Mouse (Mus musculus): ENCODE data around the gene Pcp4l1. TPM values are rescaled to one million over a fixed set of nuclear protein-coding genes. Genes with fewer than 3 reads are reported as not detected.
A peak's percentile ranks its signal among the peaks of the same experiment; 100 is the strongest.

Pcp4l1 gene
- total RNA-seq, 2 experiments from 2014 or later, result 95.1 to 123 TPM

DNA sequence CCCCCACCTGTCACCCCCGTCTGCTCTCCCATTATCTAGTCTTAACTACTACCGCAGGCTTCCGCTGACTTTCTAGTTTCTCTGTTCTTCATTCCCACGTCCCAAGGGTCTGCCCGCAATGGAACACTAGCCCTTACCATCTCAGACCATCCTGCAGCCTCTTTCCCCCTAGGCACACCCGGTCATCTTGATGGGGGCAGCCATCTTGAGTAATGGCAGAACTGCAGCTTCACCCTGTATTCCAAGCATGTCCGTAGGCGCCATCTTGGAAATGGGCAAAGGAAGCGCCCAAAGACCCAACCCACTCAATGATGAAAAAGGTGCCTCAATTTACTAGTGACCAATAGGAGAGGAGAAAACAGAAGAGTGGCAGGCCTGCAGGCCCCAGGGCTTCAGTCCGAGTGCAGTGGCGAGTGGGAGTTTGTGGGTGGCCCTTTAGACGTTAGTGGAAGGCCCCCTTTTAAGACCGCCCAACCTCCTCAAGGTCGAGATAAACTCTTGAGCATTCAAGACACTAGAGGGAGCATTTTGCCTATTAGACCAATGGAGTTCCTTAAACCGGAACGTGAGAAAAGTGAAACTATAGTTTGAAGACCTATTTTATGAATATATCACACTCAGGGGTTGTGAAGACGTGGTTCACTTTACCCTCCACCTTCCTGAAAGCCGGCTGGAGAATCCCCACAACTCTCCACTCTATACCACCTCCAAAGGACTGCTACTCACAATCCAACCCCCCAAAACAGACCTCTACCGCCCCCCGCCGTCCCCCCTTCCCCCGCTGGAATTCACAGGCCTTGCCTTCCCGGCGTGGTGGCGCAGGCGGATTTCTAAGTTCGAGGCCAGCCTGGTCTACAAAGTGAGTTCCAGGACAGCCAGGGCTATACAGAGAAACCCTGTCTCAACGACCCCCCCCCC is 26.4 kb upstream of the Pcp4l1 start, which contains the start of gene Tomm40l:
Tomm40l (minus strand) TSS at position 277 of the 918 bp plus-strand sequence.
- intact Hi-C loops (cut with DNase I), result loop anchor here (5.0 kb wide), 1 partner anchor 70 kb away; the partner anchor contains the start of genes Mpz and Sdhc
- peak; percentile 90 to 93 for DNase-seq (ENCODE audit: low spot score in 2 of 2)

DNA sequence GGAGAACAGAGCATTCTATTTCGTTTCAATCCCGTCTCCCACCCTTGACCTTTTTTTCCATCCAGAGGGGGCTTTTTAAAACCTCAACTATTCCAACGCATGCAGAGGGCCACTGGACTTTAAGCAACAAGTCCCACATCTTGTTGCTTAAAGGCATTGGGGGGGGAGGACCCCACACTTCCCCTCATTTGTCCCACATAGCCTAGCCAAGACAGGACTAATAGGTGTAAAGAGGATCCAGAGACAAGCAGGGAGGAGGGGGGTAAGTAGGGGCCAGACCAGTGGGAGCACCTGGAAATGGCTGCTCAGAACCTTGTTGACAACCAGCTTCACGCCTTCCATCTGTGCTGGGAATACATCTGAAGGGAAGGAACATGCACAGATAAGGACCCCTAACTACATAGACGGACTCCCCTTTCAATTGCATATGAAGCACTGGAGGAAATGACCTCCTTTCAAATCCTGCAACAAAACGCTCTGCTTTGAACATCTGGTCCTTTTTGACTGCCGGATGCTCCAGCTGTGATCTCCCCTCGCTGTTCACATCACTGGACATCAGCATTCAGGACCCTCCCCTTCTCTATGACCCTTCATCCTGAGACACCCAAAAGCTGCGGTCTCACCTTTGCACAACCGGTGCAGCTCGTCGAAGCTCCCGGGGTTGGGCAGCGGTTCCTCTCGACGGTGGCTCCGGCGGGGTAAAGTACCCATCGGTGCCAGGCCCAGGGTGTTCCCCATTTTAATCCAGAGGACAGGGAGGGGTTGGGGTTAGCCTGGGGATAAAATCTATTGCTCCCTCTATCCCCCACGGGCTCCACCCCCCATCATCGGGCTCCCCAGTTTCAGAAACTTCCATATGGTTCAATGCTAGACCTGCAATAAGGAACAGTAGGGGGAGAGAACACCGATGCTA is 25.5 kb upstream of the Pcp4l1 start:
- peak; percentile 36 to 37 for DNase-seq (ENCODE audit: low spot score in 2 of 2)

DNA sequence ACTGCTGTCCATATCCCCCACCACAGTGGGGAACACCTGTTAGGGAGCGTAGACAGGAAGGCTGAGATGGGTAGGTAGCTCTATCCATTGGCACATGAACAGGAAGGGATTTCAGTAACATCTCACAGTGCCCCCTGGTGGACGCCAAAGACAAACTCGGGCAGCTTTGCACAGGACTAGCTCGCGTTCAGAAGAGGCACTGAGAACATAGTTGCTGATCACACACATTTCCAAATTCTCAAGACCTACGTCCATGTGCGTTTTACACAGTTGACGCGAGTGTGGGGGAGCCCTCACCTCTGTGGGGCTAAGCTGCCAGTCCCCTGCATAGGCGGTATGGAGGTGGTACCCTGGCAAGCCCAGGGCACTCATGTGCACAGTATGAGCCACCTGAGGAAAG is 24.8 kb upstream of the Pcp4l1 start:
- intact Hi-C loops (cut with DNase I), result loop anchor here (2.0 to 5.0 kb wide), 3 partner anchors 56 to 102 kb away; partner anchors contain the start of genes Mpz and Sdhc
- DNase-seq (ENCODE audit: low spot score in 2 of 2), result peak; percentile 86 to 89

More for the DNA sequence above, 25.5 kb upstream of the Pcp4l1 start:
- intact Hi-C loops (cut with DNase I), result loop anchor here (2.0 to 5.0 kb wide), 3 partner anchors 57 to 103 kb away; partner anchors contain the start of genes Mpz and Sdhc

DNA sequence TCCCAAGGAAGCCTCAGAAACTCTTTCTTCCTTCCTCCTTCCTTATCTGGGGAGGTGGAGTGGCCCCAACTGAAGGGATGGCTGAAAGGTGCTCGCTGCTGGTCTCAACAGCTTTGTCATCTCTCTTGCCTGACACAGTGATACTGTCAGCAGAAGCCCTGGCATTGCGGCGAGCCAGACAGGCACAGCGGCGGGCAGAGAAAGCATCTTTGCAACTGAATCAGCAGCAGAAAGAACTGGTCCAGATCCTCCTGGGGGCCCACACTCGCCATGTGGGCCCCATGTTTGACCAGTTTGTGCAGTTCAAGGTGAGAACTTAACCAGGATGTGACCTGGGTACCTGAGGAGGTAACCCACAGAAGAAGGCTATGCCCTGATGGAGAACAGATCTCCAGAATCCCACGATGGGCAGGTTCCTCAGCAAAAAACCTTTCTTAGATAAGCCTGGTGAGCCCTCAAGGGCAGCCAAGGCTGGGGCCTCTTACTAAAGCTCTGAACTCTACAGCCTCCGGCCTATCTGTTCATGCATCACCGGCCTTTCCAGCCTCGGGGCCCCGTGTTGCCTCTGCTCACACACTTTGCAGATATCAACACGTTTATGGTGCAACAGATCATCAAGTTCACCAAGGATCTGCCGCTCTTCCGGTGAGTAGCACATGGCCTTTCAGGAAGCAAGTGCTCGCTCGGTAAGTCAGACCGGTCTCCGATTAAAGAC is 20.3 kb upstream of the Pcp4l1 start:
- DNase-seq (ENCODE audit: low spot score in 2 of 2), result no peak

DNA sequence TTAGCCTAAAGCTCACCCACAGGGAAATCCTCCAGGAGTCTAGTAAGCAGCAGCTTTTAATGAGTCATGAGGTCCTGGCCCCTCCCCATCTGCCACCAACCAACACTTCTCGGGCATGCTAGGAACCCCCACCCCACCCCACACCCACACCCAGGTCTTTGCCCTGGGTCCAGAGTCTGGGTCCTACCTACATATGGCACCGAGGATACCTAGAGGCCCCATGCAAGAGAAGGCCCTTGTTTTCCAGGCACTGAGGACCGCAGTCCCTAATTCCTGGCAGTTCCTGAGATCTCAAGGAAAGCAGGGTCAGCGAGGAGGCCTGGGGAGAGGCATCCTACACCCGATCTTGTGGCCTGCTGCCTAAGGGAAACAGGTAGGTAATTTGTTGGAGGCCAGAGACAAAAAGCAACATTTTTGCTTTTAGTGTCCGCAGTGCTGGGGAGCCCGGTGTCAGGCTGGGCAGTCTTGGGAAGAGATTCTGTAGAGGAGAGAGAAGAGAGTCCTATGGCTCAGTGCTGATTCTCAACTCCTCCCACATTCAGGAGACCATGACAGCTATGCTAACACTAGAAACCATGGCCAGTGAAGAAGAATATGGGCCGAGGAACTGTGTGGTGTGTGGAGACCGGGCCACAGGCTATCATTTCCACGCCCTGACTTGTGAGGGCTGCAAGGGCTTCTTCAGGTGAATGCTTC is 17.9 kb upstream of the Pcp4l1 start, which contains the start of gene Nr1i3:
Nr1i3 (plus strand) TSS at position 170 of the 696 bp plus-strand sequence.
- no peak for DNase-seq (ENCODE audit: low spot score in 2 of 2)
- intact Hi-C loops (cut with DNase I), result no loop called here

More for the DNA sequence above, 20.3 kb upstream of the Pcp4l1 start:
- intact Hi-C loops (cut with DNase I), result no loop called here

DNA sequence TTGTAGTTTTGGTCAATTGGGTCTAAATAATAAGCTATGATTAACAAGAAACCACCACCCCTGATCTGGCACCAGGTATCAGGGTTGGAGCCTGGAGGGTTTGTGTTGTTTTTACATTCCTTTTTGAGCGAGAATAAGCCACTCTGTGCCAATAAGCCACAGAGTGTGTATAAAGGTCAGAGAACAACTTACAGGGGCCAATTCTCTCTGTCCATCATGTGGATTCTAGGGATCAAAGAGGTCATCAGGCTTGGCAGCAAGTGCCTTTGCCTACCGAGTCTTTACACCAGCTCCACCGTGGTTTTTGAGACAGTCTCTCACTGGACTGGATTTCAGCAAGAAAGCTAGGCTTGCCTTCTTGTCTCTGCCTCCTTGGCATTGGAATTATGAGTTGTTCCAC is 16.8 kb upstream of the Pcp4l1 start:
- no peak for DNase-seq (ENCODE audit: low spot score in 2 of 2)
- intact Hi-C loops (cut with DNase I), result no loop called here

DNA sequence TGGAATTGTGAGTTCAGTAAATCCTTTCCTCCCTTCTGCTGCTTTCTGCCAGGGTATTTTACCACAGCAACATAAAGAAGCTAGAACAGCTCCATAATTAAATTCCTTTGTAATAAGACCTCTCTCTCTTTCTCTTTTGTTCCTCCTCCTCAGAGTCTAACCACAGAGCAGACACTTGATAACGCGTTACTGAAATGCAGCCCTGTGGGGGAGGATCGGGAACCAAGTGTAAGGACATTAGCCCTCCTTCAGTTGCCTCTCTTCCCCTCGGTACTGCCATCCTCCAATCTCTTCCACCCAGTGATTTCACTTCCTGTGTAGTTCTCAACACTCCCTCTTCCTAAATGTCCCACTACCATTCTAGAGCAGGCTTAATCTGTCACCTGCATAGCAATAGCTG is 13.3 kb upstream of the Pcp4l1 start:
- no peak for DNase-seq (ENCODE audit: low spot score in 2 of 2)
- intact Hi-C loops (cut with DNase I), result no loop called here

DNA sequence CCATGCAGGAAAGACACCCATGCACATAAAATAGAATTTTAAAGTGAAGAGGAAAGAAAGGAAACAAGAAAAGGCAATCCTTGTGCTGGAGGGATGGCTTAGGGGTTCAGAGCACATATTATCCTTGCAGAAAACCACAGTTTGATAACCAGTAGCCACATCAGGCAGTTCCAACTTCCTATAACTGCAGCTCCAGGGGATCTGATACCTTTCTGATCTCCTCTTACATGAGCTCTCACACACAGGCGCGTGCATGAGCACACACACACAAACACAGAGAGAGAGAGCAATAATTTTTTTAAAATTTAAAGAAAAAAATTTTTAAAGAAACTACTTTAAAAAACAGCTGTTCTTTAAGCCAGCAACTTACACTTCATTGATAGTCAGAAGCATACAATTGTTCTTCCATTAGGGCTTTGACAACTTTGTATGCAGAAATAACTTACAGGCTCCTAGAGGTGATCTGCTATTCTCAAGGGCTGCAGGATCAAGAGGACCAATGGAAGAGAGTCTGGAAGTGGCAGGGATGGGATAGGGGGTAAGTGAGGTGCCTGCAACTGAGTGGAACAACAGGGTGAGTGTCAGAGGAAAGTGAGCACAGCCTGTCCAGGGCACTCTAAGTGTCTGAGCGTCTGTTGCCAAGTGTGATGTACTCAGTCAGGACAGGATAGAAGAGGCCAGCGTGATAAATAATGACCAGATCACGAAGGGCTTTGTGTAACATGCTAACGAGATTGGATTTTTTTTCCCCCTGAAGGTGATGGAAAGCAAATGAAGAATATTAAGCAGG is 9.8 kb upstream of the Pcp4l1 start:
- intact Hi-C loops (cut with DNase I), result no loop called here
- no peak for DNase-seq (ENCODE audit: low spot score in 2 of 2)

DNA sequence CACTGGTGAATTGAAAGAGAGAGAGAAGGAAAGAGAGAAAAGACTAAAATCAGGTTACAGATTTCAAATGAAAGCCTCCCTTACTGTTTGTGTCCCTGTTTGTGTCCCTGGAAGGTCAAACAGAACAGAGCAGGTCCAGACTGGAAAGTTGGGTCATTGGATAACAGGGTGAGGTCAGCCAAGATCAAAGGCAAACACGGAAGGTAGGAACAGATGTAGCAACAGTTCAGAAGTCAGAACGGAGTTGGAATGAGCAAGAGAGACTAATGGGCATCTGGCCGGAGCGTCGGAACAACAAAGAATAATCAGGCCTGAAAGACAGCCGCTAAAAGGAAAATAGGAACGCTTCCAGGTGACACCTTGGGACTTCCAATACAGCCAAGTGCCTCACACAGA is 8.2 kb upstream of the Pcp4l1 start:
- no peak for DNase-seq (ENCODE audit: low spot score in 2 of 2)
- intact Hi-C loops (cut with DNase I), result no loop called here

DNA sequence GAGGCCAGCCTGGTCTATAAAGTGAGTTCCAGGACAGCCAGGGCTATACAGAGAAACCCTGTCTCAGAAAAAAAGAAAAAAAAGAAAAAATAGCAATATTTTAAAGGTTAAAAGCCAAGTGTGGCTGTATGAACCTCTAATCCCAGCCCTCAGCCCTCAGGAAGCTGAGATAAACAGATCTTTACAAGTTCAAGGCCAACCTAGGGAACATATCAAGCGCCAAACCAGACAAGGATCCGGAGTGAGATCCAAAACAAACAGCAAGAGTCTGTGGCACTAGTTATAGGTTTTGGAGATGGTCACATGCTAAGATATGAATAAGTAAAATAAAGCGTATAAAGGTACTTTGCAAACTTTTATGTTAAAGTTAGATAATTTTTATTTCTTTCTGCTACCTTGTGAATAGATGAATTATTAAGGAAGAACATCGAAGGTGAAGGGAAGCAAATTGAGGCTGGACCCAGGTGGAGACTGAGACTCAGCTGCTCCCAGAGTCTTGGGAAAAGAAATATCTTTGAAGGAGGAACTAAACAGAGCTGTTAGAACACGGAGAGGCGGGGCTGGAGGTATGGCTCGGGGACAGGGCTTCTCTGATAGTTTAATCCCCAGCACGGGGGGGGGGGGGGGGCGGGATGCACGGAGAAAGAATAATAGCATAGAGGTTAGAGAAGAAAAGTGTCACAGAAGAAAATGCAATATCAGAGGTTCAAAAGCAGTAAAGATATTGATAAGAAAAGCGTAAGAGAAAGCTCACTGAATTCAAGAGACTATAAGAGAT is 7.6 kb upstream of the Pcp4l1 start:
- no peak for DNase-seq (ENCODE audit: low spot score in 2 of 2)
- intact Hi-C loops (cut with DNase I), result no loop called here

DNA sequence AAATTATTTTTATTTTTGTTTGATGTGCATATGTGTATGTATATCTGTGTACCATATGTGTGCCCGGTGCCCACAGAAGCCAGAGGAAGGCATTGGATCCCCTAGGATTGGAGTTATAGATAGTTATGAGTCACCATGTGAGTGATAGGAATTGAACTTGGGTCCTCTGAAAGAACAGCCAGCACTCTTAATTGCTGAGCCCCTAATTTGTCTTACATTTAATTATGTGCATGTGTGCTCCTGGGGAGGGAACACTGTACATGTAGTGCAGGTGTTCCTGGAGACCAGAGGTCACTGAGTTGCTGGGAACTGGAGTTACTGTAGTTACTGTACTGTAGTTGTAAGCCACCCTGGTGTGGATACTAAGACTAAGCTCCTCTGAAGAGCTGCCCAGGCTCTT is 4.7 kb upstream of the Pcp4l1 start:
- intact Hi-C loops (cut with DNase I), result no loop called here

DNA sequence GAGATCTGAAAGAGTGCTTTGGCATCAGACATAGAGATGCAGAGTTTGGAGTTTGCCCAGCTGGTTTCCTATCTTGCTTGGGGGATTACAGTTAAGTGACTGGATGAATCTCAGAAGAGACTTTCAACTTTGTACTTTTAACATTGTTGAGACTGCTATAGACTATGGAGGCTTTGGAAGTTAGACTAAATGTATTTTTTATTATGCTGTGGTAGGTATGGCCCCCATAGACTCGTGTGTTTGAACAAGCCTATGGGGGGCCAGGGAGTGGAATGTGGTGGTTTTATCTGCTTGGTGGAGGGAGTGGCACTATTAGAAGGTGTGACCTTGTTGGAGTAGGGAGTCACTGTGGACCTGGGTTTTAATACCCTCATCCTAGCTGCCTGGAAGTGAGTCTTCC is 3.5 kb upstream of the Pcp4l1 start:
- intact Hi-C loops (cut with DNase I), result loop anchor here (5.0 kb wide), 1 partner anchor 47 kb away; the partner anchor contains the start of genes Mpz and Sdhc
- no peak for DNase-seq (ENCODE audit: low spot score in 2 of 2)

More for the DNA sequence above, 4.7 kb upstream of the Pcp4l1 start:
- DNase-seq (ENCODE audit: low spot score in 2 of 2), result no peak

DNA sequence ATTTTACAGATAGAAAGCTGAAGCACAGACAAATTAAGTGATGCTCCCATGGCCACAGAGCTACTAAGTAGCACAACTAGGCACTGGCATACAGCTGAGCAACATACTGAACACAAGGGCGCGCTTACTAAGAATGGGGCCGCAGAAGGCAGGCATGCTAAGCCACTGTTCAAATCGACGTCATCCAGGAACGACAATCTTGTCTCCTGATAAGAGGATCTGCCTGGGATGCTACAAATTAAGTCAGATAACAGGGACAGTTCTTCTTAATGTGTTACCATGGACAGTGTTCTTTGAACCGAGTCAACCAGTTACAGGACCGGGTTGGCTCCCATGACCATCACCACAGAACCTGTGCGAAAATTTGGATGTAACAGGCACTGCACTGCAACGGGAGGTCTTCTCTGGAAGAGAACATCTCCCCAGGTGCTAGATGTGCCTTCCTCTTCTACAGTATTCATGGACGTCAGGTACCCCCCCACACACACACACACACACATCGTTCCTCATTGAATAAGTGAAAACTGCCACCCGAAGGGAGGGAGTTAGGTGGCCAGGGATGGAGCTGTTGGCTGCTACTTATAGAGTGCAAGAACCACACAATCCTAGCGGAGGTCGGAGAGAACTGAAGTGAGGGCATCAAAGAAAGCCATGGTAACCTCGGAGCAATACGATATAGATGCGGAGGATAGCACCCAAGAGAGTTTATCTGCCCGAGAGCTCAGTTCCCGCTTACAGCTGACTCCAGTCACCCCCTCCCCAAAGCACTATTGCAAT is 834 bp downstream of the Pcp4l1 start:
- DNase-seq (ENCODE audit: low spot score in 2 of 2), result no peak

DNA sequence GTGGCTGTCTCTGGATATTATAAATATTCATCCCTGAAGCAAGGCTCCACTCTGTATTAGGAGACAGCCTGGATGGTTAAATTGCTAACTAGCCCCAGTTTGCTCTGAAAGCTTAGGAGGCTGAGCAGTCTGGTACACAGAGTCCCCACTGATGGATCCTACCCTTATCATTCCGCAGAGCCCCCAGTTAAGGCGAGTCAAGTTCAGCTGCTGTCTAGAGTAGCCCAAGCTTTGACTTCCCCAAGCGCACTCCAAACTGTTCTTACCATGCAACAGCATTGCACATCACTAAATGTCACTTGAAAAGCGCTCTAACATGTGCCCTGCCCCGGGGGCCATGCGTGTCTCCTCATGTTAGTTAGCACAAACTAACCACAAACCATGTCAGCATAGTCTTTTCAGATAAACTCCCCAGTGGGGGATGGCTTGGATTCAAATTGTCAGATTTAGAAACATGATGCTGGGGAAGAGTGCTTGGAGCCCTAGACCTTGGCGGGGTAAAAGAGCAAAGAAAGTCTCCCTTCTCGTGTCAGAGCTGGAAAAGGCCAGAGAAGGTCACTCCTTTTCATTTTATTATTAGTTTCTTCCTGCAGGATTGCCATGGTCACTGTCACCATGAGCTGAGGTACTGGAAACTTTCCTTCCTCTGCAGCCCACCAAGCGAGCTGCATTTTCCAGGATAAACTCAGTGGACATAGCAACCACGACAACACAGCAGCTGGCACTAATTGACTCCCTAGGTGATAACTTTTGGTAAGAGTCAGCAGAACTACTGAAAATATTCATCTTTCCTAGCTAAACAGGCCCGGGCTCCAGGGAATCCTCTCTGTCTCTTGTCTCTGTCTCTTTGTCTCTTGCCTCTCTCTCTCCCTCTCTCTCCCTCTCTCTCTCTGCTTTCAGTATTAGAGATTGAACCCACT is 1.9 kb downstream of the Pcp4l1 start:
- intact Hi-C loops (cut with DNase I), result no loop called here
- DNase-seq (ENCODE audit: low spot score in 2 of 2), result no peak

More for the DNA sequence above, 834 bp downstream of the Pcp4l1 start:
- intact Hi-C loops (cut with DNase I), result loop anchor here (5.0 kb wide), 1 partner anchor 43 kb away; the partner anchor contains the start of genes Mpz and Sdhc

DNA sequence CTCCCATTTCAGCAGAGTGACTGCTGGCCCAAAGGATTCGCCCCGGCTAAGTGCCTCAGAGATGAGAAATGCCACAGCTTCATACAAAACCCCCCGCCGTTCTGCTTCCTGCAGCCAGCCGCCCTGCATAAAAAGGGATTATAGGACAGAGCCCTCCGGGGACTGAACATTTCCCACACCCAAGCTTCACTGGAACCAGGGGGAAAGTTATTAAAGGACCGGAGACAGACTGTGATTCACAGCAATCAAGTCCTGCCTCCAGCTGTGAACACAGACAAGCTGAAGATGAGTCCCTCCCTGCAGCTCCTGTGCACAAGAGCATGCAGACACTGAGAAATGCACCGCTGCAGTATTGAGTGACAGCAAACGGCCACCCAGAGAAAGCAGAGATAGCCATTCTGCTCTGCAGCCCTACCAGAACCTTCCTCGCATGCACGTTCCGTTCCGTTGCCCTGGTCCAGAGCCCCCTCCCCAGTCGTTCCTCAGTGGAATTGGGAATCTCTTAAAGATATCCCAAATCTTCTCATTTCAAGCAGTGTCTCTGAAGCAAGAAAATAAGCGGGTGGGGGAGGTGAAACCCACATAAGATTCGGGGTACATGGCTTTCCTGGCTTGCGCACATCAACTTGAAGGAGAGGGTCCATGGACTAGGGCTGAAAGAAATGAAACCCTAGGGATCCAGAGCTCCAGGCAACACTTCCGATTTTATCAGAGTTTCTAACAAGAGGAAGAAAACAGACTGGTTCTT is 2.8 kb downstream of the Pcp4l1 start:
- DNase-seq (ENCODE audit: low spot score in 2 of 2), result no peak
- intact Hi-C loops (cut with DNase I), result no loop called here

Data from left cerebral cortex, postnatal 36 days (tissue).